Mouse (Mus musculus) liver, adult 2 months (tissue): ENCODE data around the gene Klk4. TPM values are rescaled to one million over a fixed set of nuclear protein-coding genes. Genes with fewer than 3 reads are reported as not detected.

Experiments used
- DNase-seq: peaks from one replicate; pipeline ENCODE4 v3.0.0-alpha.2; 2011; ENCODE audit warnings: low read depth, low spot score; ENCODE audit errors: extremely low read depth
- H3K27ac ChIP-seq: fragments of 200-500 bp; replicated peaks from 2 replicates; pipeline ENCODE4 v1.5.1; 2012; ENCODE audit warnings: low read depth, mild to moderate bottlenecking, control low read depth, inconsistent platforms, low read length; ENCODE audit not compliant: insufficient read depth
- H3K27me3 ChIP-seq: fragments of 200-500 bp; 2 replicates; pipeline ENCODE4 v1.6.1; 2012; ENCODE audit warnings: mild to moderate bottlenecking, moderate library complexity, low read length, inconsistent platforms; ENCODE audit not compliant: control insufficient read depth, insufficient read depth
- H3K36me3 ChIP-seq: fragments of 200-500 bp; 2 replicates; pipeline ENCODE4 v1.6.1; 2012; ENCODE audit warnings: low read length, inconsistent platforms; ENCODE audit not compliant: control insufficient read depth, insufficient read depth
- H3K4me1 ChIP-seq: fragments of 200-500 bp; 2 replicates; pipeline ENCODE4 v1.6.1; 2011; ENCODE audit warnings: low read length; ENCODE audit not compliant: control insufficient read depth, insufficient read depth
- H3K4me3 ChIP-seq: fragments of 200-500 bp; 2 replicates; pipeline ENCODE4 v1.5.1; 2011; ENCODE audit warnings: low read depth, mild to moderate bottlenecking, control low read depth, low read length, moderate library complexity; ENCODE audit not compliant: insufficient read depth
- H3K79me2 ChIP-seq: fragments of 200-500 bp; 2 replicates; pipeline ENCODE4 v1.6.1; 2012; ENCODE audit warnings: inconsistent platforms, mild to moderate bottlenecking, low read length, moderate library complexity; ENCODE audit not compliant: control insufficient read depth, insufficient read depth
- H3K9ac ChIP-seq: fragments of 200-500 bp; 2 replicates; pipeline ENCODE4 v1.6.1; 2012; ENCODE audit warnings: low read depth, mild to moderate bottlenecking, control low read depth, inconsistent platforms, low read length
- CTCF ChIP-seq: fragments of 200-500 bp; IDR thresholded peaks from 2 replicates; pipeline ENCODE4 v1.5.1; 2011; ENCODE audit warnings: low read depth, low read length, control low read depth
- POLR2A ChIP-seq: fragments of 200-500 bp; IDR thresholded peaks from 2 replicates; pipeline ENCODE4 v1.6.1; 2011; ENCODE audit warnings: low read length, control low read depth; ENCODE audit not compliant: insufficient read depth; ENCODE audit errors: extremely low read depth
- WGBS: fragments of 180-500 bp; shearing (Covaris S2); methylation state at CpG from one replicate; pipeline ENCODE4 v1.1.7; 2018; 5-methylcytosine and 5-hydroxymethylcytosine counted together
- polyA plus RNA-seq: library from polyadenylated mRNA; depleted of rRNA; stranded (reverse); fragments of >200 nt; gene quantifications from 2 replicates; pipeline ENCODE4 v1.2.3, GENCODE M21; 2012
- total RNA-seq: library from RNA; depleted of rRNA; stranded (reverse); fragments of >200 nt; gene quantifications from 2 replicates; pipeline ENCODE4 v1.2.3, GENCODE M21; 2014

Klk4 gene
- total and polyA plus RNA-seq, 2 experiments, result not detected

DNA sequence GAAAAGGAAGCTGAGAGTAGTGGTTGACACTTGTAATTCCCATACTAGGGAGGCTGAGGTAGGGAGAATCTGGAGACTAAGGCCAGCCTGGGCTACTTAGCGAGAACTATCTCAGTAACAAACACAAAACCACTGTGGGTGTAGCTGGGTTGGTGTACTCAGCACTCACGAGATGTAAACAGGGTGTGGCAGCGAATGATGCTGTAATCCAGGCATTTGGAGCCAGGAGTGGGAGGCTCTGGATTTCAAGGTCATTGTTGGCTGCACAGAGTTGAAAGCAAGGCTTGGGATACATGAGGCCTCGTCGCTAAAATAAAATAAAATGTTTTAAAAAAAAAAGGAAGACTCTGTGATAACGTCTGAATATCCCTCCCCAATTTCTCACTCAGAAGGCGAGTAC, 24.7 kb upstream of the Klk4 start:
- Histone ChIP-seq H3K36me3 (no peaks in the 10 kb centered on the region), H3K79me2 (no peaks in the 10 kb centered on the region), H3K4me1 (no peaks in the 10 kb centered on the region), H3K4me3 (no peak overlapping the region), H3K9ac (no peak overlapping the region), H3K27ac (no peak overlapping the region), H3K27me3 (no peaks in the 10 kb centered on the region)
- 64% methylated on average over 7 of the region's 7 CpGs for WGBS
- TF ChIP-seq CTCF (no peak), POLR2A (no peak)
- no peak for DNase-seq

DNA sequence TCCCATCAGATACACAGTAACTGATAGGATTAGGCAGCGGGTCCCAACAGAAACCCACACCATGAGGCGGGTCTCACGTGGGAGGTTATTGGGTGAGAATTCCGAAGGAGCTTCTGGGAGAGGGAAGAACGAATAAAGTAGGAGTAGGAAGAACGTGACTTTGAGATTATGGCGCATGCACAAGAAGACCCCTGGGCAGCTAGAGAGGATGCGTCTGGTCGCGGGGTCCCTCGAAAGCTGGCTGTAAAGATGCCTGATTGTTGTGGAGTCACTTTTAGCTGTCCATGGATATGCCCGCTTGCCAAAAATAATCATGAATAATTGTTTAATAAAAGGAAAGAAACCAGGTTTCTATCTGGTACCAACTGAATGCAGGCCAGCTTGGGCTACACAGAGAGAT, 23.5 kb upstream of the Klk4 start:
- H3K4me1 ChIP-seq, result no peaks in the 10 kb centered on the region
- H3K36me3 ChIP-seq, result no peaks in the 10 kb centered on the region
- TF ChIP-seq CTCF (no peak), POLR2A (no peak)
- no peak overlapping the region for H3K9ac ChIP-seq
- no peaks in the 10 kb centered on the region for H3K79me2 ChIP-seq
- H3K27ac ChIP-seq, result no peak overlapping the region
- no peak overlapping the region for H3K4me3 ChIP-seq
- DNase-seq, result no peak
- 88% methylated on average over 12 of the region's 12 CpGs for WGBS
- H3K27me3 ChIP-seq, result no peaks in the 10 kb centered on the region

DNA sequence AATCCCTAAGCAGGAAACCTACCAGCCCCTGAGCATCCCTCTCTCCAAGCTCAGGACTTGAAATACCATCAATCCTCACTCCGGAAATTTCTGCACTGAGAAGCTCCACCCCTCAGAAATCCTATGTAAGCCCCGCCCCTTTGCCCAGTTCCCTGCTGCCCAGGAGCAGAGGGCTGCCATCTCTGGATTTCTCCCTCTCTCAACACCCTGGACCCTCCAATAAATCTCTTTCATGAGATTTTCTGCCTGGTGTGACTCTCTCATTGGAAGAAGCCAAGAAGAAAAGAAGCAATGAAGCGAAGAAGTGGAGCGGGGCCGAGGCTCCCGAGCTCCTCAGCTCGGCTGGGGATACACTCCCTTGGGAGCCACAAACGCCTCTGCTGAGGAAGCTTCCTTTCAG, 20.5 kb upstream of the Klk4 start:
- no peak overlapping the region for H3K9ac ChIP-seq
- DNase-seq, result no peak
- H3K36me3 ChIP-seq, result no peaks in the 10 kb centered on the region
- TF ChIP-seq POLR2A, result no peak
- no peak for TF ChIP-seq CTCF
- H3K79me2 ChIP-seq, result no peaks in the 10 kb centered on the region
- H3K27ac ChIP-seq, result no peak overlapping the region
- H3K4me3 ChIP-seq, result no peak overlapping the region
- H3K4me1 ChIP-seq, result no peaks in the 10 kb centered on the region
- 81% methylated on average over 8 of the region's 8 CpGs for WGBS
- no peaks in the 10 kb centered on the region for H3K27me3 ChIP-seq

DNA sequence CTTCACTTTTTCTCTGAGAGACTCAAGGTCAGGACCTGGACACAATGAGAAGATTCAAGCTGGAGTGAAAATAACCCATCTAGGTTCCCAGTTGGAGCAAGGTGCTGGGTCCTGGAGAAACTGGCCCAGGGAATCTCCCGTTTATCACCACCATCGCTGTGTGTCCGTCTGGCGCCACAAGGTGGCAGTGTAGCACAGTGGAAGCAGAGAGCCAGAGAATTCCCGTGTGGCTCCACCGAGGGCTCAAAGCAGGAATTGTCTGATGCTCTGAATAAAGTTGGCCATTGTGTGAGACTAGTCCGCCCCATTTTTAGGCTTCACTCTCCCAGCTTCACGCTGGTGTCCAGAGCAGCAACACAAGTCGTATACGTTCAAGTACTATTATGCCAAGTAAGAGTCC, 7.7 kb upstream of the Klk4 start:
- TF ChIP-seq CTCF (peak; percentile 93), POLR2A (no peak)
- Histone ChIP-seq H3K9ac (no peak overlapping the region), H3K27me3 (0 out of 2 replicates have a peak, but pooled peaks cover 3% of the 10 kb centered on the region), H3K36me3 (no peaks in the 10 kb centered on the region), H3K4me3 (no peak overlapping the region), H3K79me2 (no peaks in the 10 kb centered on the region), H3K27ac (no peak overlapping the region), H3K4me1 (no peaks in the 10 kb centered on the region)
- DNase-seq, result peak; percentile 13
- WGBS, result 13% methylated on average over 10 of the region's 10 CpGs

DNA sequence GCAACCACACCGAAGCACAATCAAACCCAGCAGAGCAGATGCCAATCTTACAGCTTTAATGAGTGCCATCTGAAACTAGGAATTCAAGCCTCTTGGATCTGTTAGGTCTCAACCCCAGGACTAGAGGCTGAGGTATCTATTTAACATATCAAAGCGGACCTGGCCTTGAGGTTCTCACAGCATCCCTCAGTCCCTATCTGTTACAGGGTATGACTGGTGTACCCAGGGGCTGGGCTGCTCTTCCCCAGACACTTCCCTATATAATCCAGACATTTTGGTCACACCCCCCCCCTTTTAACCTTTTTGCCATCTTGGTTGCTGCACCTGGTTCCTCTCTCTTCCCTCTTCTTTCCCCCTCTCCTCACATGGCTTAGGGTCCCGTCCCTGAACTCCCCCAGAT, 7.3 kb upstream of the Klk4 start:
- Histone ChIP-seq H3K4me3 (no peak overlapping the region), H3K9ac (no peak overlapping the region), H3K27me3 (0 out of 2 replicates have a peak, but pooled peaks cover 3% of the 10 kb centered on the region), H3K4me1 (no peaks in the 10 kb centered on the region), H3K27ac (no peak overlapping the region), H3K36me3 (no peaks in the 10 kb centered on the region), H3K79me2 (no peaks in the 10 kb centered on the region)
- no peak for TF ChIP-seq CTCF
- TF ChIP-seq POLR2A, result no peak
- no peak for DNase-seq
- 75% methylated on average over 3 of the region's 3 CpGs for WGBS

DNA sequence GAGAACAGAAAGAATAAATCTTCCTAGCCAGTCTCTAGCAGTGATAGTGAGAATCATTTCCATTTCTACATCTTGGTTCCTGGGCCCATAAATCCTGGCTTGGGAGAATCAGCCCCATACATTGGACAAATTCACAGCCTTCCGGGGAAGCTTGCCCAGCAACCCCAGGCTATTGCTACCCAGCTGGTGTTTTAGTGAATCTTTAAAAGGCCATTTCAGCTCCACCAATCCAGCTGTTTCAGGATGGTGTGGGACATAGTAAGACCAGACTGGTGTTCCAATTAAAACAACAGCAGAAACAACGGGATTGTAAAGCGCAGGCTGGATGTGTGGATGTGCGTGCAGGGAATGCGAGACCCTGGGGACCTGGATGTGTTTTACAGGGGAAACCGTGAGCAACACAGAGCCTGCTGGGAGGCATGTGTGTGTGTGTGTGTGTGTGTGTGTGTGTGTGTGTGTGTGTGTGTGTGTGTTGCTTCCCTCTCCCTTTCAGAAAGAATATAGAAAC, 6.0 kb upstream of the Klk4 start:
- H3K27me3 ChIP-seq, result 0 out of 2 replicates have a peak, but pooled peaks cover 1% of the 10 kb centered on the region
- no peaks in the 10 kb centered on the region for H3K79me2 ChIP-seq
- H3K36me3 ChIP-seq, result no peaks in the 10 kb centered on the region
- H3K9ac ChIP-seq, result no peak overlapping the region
- 90% methylated on average over 6 of the region's 6 CpGs for WGBS
- no peak overlapping the region for H3K27ac ChIP-seq
- no peak for DNase-seq
- H3K4me1 ChIP-seq, result no peaks in the 10 kb centered on the region
- H3K4me3 ChIP-seq, result no peak overlapping the region
- TF ChIP-seq POLR2A (no peak), CTCF (no peak)
